Mouse (Mus musculus) left cerebral cortex, adult 2 months (tissue): ENCODE measurements around the gene Thg1l. TPM values are rescaled to one million over a fixed set of nuclear protein-coding genes. Genes with fewer than 3 reads are reported as not detected.

Experiments used
- DNase-seq, 2 experiments: peaks; one replicate each; pipeline ENCODE4 v3.0.0; 2021 to 2022; ENCODE audit warnings: low spot score in 2 of 2, mixed read lengths in 1 of 2; ENCODE audit errors: extremely low spot score in 1 of 2
- H3K27ac ChIP-seq: fragments of 200-600 bp; 2 replicates; pipeline ENCODE4 v1.8.1; 2022
- H3K4me3 ChIP-seq: fragments of 200-600 bp; 2 replicates; pipeline ENCODE4 v1.8.1; 2022
- CTCF ChIP-seq: fragments of 200-600 bp; IDR thresholded peaks from 2 replicates; pipeline ENCODE4 v1.8.1; 2022; ENCODE audit warnings: antibody characterized with exemption, mild to moderate bottlenecking, moderate library complexity
- intact Hi-C: fragments of 180-260 bp; cut with DNase I; formaldehyde crosslinking; loops from one replicate; pipeline ENCODE4 v1.15.1; 2025
- total RNA-seq, 2 experiments: library from RNA; stranded (reverse); gene quantifications; 2 replicates each; pipeline ENCODE4 v1.2.3; 2021

Thg1l gene
- total RNA-seq, 2 experiments from 2014 or later = 10.4 to 12.2 TPM

DNA sequence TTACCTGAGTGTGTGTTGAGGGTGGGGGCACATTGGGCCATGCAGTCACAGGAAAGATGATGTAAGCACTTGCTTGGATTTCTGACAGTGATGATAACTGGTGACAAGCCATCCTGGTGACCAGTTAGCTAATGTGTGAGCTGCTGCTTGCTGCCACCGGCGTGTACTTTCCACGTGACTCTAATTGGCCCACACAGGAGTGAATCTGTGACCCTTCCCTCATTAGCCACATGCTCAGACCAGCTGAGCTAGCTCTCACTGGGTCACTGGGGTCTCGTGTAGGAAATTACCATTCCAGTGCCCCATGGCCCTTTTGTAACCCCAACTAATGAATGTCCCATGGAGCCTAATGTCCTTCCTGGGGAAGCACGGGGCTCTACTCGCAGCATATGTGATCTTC lies 29.9 kb downstream of the Thg1l start:
- no peak overlapping the region for H3K4me3 ChIP-seq
- no peak overlapping the region for H3K27ac ChIP-seq
- intact Hi-C loops = no loop called here
- no peak for TF ChIP-seq CTCF
- DNase-seq = no peak

DNA sequence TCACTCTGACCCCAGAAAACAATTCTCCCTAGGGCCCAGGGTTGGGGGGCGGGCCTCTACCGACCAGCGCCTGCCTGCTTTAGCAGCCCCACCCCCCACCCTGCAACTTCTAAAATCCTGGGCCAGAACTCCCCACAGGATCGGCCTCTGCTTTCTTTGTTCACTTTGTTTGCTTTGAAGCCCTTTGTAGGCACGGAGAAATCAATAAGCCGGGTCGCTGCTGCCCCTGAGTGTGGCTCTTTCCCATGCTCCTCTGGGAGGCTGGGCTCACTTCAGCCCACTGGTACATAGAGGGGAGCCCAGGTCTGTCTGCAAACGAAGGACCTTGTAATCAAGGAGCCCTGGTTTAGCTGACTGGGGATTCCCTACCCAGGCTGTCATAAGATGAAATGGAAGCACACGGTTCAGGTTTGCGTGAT lies 33.8 kb downstream of the Thg1l start:
- no peak for TF ChIP-seq CTCF
- intact Hi-C loops = no loop called here
- no peak for DNase-seq
- H3K4me3 ChIP-seq = no peak overlapping the region
- H3K27ac ChIP-seq = no peak overlapping the region

DNA sequence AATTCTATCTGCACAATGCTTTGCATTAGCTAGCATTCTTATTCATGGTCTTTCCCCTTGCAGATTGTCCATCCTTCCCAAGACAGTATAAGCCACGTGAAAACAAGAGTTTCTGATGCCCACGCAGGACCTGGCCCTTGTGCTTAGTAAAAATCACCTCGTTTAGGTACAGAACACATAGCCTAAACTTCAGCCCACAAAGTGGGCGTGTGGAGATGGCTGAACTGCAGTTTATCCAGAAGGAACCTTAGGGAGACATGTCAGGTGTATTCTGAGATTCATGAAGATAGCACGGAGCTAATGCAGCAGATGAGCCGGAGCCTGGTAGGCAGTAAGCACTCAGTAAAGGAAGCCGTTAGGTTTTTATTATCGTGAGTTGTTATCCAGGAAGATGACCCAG lies 34.3 kb downstream of the Thg1l start:
- TF ChIP-seq CTCF = no peak
- intact Hi-C loops = no loop called here
- no peak for DNase-seq
- H3K4me3 ChIP-seq = no peak overlapping the region
- no peak overlapping the region for H3K27ac ChIP-seq

DNA sequence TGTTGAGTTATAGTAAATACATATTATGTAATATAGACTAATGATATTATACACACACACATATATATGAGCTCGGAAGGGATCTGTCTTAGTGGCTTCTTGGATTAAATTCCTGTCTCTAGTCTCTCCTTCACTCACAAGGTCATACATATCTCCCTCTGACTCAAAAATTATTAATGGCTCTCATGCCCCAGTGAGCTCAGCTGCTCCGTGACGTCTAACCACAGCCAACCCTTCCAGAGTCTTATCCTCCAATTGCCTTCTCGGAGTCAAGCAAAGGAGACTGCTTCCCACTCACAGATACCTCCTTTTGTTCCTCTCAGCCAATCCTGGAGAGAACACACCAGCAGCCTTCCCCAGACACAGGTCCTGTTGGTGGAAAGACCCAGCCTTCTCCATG lies 36.5 kb downstream of the Thg1l start:
- intact Hi-C loops = no loop called here
- Histone ChIP-seq H3K4me3 (no peak overlapping the region), H3K27ac (no peak overlapping the region)
- no peak for DNase-seq
- no peak for TF ChIP-seq CTCF

DNA sequence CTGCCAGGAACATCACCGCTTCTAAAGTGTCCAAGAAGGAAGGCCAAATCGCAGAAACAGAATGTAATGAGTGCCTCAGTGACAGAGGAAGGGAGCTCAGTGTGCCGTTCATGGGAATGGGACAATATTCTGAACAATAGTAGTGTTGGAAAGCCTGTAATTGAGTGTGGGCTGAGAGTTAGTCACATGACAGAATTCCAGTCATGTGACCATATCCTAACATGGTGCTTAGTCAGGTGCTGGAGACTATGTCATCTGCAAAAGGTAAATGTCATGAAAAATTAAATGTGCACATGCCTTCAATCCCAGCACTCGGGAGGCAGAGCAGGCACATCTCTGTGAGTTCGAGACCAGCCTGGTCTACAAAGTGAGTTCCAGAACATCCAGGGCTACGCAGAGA lies 37.3 kb downstream of the Thg1l start:
- DNase-seq = no peak
- intact Hi-C loops = no loop called here
- TF ChIP-seq CTCF = no peak
- no peak overlapping the region for H3K4me3 ChIP-seq
- no peak overlapping the region for H3K27ac ChIP-seq

DNA sequence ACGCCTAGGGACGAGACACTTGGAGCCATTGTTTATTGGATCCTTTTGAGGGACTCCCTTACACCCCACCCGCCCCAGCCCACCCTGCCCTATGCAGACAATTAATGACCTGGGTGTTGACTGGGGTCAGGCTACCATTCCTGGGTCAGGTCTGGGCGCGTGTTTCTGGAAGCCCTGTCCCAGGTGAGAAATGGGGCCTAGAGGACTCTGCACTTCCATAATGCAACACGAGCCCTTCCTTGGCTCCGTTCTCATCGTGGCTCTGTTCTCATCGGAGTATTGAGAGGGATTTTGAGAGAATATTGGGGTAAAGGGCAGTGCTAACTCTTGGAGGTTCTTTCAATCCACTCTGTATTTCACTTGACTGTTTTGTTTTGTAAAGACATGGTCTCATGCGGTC lies 39.1 kb downstream of the Thg1l start:
- TF ChIP-seq CTCF = no peak
- Histone ChIP-seq H3K27ac (no peak overlapping the region), H3K4me3 (no peak overlapping the region)
- DNase-seq = no peak
- intact Hi-C loops = no loop called here

DNA sequence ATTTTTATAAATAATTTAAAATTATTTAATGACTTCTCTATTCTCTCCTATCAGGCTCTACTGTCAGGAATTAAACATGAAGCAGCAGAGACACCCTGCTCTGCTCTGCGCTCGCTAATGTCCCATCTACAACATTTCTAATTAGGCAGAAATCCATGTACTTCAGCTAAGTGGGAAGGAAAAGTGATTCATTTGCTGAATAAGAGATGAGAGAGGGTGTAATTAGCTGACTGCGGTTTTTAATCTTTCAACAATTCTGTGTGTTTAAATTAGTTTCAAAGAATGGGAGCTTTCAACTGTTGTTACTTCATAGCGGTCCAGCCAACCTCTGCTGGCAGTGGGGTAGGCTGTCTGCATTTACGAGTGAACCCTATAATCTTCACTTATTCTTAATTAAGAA lies 44.6 kb downstream of the Thg1l start:
- no peak for TF ChIP-seq CTCF
- DNase-seq = no peak
- H3K4me3 ChIP-seq = no peak overlapping the region
- no peak overlapping the region for H3K27ac ChIP-seq
- intact Hi-C loops = no loop called here

DNA sequence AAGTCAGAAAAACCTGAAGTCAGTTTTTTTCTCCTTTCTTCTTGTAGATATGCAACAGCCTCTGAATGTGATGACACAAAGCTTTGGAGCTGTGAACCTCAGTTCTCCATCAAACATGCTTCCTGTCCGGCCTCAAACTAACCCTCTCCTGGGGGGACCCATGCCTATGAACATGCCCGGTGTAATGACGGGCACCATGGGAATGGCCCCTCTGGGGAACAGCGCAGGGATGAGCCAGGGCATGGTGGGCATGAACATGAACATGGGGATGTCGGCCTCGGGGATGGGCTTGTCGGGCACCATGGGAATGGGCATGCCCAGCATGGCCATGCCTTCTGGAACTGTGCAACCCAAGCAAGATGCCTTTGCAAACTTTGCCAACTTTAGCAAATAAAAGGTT lies 46.4 kb downstream of the Thg1l start:
- no peak for DNase-seq
- H3K27ac ChIP-seq = no peak overlapping the region

DNA sequence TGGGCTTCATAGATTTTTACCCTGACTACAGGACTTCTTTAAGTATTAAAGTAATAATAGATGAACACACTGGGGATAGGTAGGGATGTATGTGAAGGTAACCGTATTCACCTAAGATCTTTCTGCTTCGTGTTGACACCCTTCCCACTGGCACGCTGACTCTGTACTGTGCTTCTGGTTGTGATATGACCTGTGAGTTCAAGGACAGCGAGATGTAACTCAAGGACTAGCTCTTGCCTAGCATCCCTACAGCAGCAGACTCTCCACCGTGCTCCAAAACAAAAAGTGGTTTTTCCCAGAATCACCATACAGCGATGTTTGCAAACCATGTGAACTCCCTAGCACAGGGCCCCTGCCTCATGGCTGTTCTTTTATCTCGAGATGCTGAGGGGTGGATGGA lies 47.2 kb downstream of the Thg1l start:
- no peak for DNase-seq
- intact Hi-C loops = no loop called here
- no peak for TF ChIP-seq CTCF
- H3K27ac ChIP-seq = no peak overlapping the region
- no peak overlapping the region for H3K4me3 ChIP-seq

More for the DNA sequence above, 46.4 kb downstream of the Thg1l start:
- intact Hi-C loops = no loop called here
- H3K4me3 ChIP-seq = no peak overlapping the region
- no peak for TF ChIP-seq CTCF

DNA sequence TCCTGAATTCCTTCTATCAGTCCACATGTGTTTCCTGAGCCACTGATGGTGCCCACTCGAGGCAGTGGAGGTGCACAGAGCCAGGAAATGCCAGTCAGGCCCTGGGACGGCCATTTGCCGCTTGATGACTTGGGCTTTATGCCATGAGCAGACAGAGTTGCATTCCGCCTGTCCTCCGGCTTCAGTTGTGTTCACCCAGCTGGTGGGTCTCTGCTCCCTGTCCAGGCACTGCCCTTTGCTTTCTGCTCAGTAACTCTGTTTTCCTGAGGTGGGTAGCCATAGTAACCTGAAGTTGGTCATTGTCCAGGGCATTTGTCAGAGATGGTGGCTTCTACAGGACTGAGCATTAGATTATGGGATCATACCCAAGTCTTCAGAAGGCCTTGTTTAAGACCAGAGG lies 48.0 kb downstream of the Thg1l start:
- intact Hi-C loops = no loop called here
- H3K4me3 ChIP-seq = no peak overlapping the region
- H3K27ac ChIP-seq = no peak overlapping the region
- no peak for TF ChIP-seq CTCF
- no peak for DNase-seq

DNA sequence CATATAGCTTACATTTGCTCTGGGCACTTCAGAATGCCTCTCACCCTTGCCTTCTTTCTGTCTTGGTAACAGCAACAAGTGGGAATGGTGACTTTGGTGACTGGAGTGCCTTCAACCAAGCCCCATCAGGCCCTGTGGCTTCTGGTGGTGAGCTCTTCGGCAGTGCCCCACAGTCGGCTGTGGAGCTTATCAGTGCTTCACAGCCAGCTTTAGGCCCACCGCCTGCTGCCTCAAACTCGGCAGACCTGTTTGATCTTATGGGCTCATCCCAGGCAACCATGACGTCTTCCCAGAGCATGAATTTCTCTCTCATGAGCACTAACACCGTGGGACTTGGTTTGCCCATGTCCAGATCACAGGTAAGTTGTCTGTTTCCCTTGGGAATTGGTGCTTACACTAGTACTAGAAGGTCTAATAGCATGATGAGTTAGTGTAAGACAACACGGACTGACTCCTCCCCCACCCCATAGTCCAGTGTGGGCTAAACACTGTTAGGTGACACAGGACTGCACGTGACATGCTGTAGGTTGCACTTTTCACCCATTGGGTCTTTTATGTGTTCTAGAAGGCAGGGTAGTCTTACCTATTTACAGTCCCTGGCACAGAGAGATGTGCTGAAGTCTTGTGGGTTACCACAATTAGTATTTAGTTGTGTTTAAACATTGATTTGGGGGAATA lies 49.0 kb downstream of the Thg1l start:
- Histone ChIP-seq H3K4me3 (no peak overlapping the region), H3K27ac (no peak overlapping the region)
- DNase-seq = no peak
- intact Hi-C loops = no loop called here
- TF ChIP-seq CTCF = no peak

DNA sequence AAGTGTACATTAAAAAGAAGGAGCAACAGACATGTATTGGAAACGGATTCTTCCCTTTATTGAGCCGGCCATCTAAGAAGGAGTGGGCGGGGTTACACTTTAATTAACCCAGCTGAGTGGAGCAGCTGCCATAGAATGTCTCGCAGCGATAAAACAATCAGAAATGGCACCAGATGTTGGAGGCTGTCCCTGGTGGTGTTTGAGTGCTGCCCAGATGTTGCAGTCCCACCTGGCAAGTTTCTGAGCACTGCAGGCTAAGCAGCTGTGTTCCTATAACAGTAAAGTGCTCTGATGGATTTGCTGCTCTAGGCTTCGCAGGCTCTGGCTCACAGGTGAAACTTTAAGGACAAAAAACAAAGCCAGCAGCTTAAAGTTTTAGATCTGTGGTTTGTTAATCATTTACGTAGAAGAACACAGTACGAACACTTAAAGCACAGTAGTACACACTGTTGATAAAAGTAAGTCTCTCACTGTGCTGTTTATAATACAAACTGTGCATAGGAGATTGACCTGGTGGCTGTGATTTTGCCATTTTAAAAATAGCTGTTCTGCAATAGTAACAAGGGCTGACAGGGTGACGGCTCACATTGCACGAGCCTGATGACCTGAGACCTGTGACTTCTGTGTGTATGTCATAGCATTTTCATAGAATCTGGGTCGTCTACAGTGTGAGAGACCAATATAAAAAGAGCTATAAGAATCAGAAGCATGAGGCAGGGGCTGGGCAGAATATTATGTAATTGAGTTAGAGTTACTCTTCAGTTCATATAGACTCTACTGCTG lies 54.9 kb downstream of the Thg1l start:
- no peak for DNase-seq
- TF ChIP-seq CTCF = no peak
- H3K4me3 ChIP-seq = no peak overlapping the region
- intact Hi-C loops = loop anchor here (1.0 kb wide), 1 partner anchor 44 kb away; the partner anchor contains the start of gene Lsm11
- no peak overlapping the region for H3K27ac ChIP-seq

DNA sequence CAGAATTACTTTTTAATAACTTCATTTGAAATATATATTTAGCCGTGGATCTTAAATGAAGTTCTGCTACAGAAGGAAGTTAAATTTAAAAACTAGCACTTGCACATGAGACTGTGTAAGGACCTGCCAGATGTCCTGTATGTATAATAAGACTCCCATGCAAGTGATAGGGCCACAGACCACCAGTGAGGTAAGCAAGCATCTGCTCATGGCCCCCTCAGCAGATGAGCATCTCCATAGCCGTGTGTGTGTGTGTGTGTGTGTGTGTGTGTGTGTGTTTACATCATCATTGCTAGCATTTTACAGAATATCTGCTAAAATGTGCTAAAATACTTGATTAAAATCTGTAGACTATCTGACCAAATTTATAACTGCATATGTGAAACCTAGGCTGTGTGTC lies 57.9 kb downstream of the Thg1l start:
- TF ChIP-seq CTCF = no peak
- H3K27ac ChIP-seq = no peak overlapping the region
- intact Hi-C loops = no loop called here
- DNase-seq = no peak
- no peak overlapping the region for H3K4me3 ChIP-seq

Other genes starting within 250 kb of the Thg1l start
- gene Clint1, start 103.4 kb downstream of the Thg1l start, total RNA-seq = 10 to 100 TPM; 52.5 to 53.4 TPM
- 10 to 100 TPM; 25.4 to 26.6 TPM for gene Lsm11, start 10.6 kb downstream of the Thg1l start, total RNA-seq
- gene Sox30, start 24.8 kb upstream of the Thg1l start, total RNA-seq = under 1 TPM; 0.12 to 0.25 TPM
- gene Gm12166, start 96.8 kb upstream of the Thg1l start, total RNA-seq = 1 to 10 TPM; 2.7 to 3.8 TPM
- gene Adam19, start 100.5 kb upstream of the Thg1l start, total RNA-seq = 10 to 100 TPM; 19.1 to 19.8 TPM
- gene Nipal4, start 211.0 kb upstream of the Thg1l start, total RNA-seq = 1 to 10 TPM; 1.2 to 1.4 TPM